Mouse (Mus musculus) 3T3-L1 (cell line): ENCODE results near the gene Irf5.

Source experiments
- DNase-seq: peaks from one replicate; pipeline ENCODE4 v3.0.0-alpha.2; 2015; ENCODE audit warnings: low read depth, low spot score

Irf5 gene

GRCm38 (mm10) chr6:29526281-29527251 is at the start of gene Irf5:
Gene Irf5, plus strand, starts transcription at chr6:29526625.
- DNase-seq, result no peak

- no peak for DNase-seq
Measured at GRCm38 (mm10) chr6:29482691-29483090, 43.7 kb upstream of the Irf5 start.

GRCm38 (mm10) chr6:29484716-29485559 is 41.5 kb upstream of the Irf5 start:
- peak; percentile 41 for DNase-seq

- DNase-seq, result no peak
Measured at GRCm38 (mm10) chr6:29485951-29486350, 40.5 kb upstream of the Irf5 start.

GRCm38 (mm10) chr6:29494101-29494500 is 32.3 kb upstream of the Irf5 start:
- peak; percentile 20 for DNase-seq

- DNase-seq, result no peak
Measured at GRCm38 (mm10) chr6:29496270-29496669, 30.2 kb upstream of the Irf5 start.

GRCm38 (mm10) chr6:29497791-29498190 is 28.6 kb upstream of the Irf5 start:
- no peak for DNase-seq

- no peak for DNase-seq
Measured at GRCm38 (mm10) chr6:29500177-29500576, 26.2 kb upstream of the Irf5 start.

- DNase-seq, result no peak
Measured at GRCm38 (mm10) chr6:29500810-29501209, 25.6 kb upstream of the Irf5 start.

- DNase-seq, result peak; percentile 53
Measured at GRCm38 (mm10) chr6:29501599-29501998, 24.8 kb upstream of the Irf5 start.

- no peak for DNase-seq
Measured at GRCm38 (mm10) chr6:29505493-29505892, 20.9 kb upstream of the Irf5 start.

- DNase-seq, result no peak
Measured at GRCm38 (mm10) chr6:29506834-29507233, 19.6 kb upstream of the Irf5 start.

GRCm38 (mm10) chr6:29507447-29508309 is 18.7 kb upstream of the Irf5 start, which contains the start of gene Kcp:
Gene Kcp, minus strand, starts transcription at chr6:29507952.
- DNase-seq, result no peak

GRCm38 (mm10) chr6:29509086-29509485 is 17.3 kb upstream of the Irf5 start:
- DNase-seq, result no peak

GRCm38 (mm10) chr6:29513284-29513683 is 13.1 kb upstream of the Irf5 start:
- DNase-seq, result no peak

GRCm38 (mm10) chr6:29517139-29517538 is 9.3 kb upstream of the Irf5 start:
- DNase-seq, result peak; percentile 75

GRCm38 (mm10) chr6:29522626-29523300 is 3.7 kb upstream of the Irf5 start:
- no peak for DNase-seq

- DNase-seq, result no peak
Measured at GRCm38 (mm10) chr6:29523301-29524033, 3.0 kb upstream of the Irf5 start.

- DNase-seq, result peak; percentile 46
Measured at GRCm38 (mm10) chr6:29524034-29524489, 2.4 kb upstream of the Irf5 start.

- peak; percentile 56 for DNase-seq
Measured at GRCm38 (mm10) chr6:29525256-29525655, 1.2 kb upstream of the Irf5 start.
